Mouse (Mus musculus): ENCODE measurements around the gene H2-Q4. TPM values are rescaled to one million over a fixed set of nuclear protein-coding genes. Genes with fewer than 3 reads are reported as not detected.
"Not testable (repeated sequence)": the region's sequence is repeated elsewhere in the genome, so short reads cannot be mapped to it uniquely, and the experiment has no call there.

H2-Q4 gene
- polyA plus RNA-seq, 1 experiment from 2014 or later: 4.8 TPM

DNA sequence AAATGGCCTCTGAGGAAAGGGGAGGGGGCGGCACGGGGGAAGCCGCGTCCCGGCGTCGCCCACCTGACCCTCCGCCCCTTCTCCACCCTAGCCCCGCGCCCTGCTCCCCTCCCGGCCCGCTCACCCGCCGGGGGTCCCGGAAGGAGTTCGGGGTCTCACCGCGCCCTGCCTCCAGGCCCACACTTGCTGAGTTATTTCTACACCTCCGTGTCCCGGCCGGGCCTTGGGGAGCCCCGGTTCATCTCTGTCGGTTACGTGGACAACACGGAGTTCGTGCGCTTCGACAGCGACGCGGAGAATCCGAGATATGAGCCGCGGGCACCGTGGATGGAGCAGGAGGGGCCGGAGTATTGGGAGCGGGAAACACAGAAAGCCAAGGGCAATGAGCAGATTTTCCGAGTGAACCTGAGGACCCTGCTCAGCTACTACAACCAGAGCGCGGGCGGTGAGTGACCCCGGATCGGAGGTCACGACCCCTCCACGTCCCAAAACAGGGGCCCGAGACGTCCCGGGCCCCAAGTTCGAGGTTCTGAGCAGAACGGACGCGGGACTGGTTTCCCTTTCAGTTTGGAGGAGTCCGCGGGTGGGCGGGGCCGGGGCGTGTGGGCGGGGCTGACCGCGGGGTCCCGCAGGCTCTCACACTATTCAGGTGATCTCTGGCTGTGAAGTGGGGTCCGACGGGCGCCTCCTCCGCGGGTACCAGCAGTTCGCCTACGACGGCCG, 473 bp downstream of the H2-Q4 start:
- in situ Hi-C loops (cut with MboI; ENCODE audit: low pct_unique_long_range_greater_than_20kb): no loop called here
- H3K27me3 ChIP-seq: no peaks in the 10 kb centered on the region
- DNase-seq (ENCODE audit: low read depth, low spot score) (no peak), ATAC-seq (peak; percentile 31)
- TF ChIP-seq CTCF (IDR thresholded peaks at IDR 0.05): no peak
- CTCF ChIA-PET: no interaction called here
- POLR2A ChIA-PET: no interaction called here

DNA sequence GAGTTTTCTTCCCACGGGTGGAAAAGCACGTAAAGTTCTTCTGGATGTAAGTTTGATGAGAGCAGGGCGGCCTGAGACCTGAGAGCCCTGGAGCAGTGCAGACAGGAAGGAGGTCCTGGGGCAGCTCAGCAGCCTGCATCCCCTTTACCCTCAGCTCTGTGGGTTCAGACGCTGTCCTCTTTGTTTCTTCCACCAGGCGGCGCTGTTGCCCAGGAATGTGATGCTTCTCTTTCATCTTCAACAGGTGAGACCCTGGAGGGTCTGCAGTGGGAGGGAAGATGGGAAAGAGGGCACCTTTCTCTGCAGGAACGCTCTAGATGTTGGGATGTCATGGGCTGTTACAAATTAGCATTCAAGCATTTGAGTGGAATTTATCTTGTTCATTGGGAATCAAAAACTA, 10.4 kb downstream of the H2-Q4 start:
- CTCF ChIA-PET; in situ Hi-C loops (cut with MboI; ENCODE audit: low pct_unique_long_range_greater_than_20kb); ATAC-seq; H3K27me3 ChIP-seq; DNase-seq (ENCODE audit: low read depth, low spot score); POLR2A ChIA-PET: not testable (repeated sequence)
- peak; percentile 52 for TF ChIP-seq CTCF (IDR thresholded peaks at IDR 0.05)

DNA sequence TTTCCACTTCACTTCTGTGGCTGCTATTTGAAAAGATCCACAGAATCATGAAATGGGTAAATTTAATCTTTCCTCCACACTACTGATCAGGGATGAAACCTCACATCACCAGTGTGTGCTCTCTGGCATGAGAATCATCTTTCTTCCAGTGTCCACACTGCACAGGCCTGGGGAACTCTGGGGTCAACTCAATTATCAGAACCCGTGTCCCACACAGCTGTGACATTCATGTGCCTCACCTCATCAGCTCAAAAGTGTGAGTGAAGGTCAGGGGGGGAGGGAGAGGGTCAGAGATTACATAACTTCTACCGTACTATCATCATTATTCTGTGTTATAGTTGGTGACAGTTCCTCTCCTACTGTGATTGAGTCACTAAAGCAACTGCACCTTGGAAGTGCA, 13.3 kb downstream of the H2-Q4 start:
- in situ Hi-C loops (cut with MboI; ENCODE audit: low pct_unique_long_range_greater_than_20kb); CTCF ChIA-PET; ATAC-seq; H3K27me3 ChIP-seq; DNase-seq (ENCODE audit: low read depth, low spot score); POLR2A ChIA-PET: not testable (repeated sequence)

DNA sequence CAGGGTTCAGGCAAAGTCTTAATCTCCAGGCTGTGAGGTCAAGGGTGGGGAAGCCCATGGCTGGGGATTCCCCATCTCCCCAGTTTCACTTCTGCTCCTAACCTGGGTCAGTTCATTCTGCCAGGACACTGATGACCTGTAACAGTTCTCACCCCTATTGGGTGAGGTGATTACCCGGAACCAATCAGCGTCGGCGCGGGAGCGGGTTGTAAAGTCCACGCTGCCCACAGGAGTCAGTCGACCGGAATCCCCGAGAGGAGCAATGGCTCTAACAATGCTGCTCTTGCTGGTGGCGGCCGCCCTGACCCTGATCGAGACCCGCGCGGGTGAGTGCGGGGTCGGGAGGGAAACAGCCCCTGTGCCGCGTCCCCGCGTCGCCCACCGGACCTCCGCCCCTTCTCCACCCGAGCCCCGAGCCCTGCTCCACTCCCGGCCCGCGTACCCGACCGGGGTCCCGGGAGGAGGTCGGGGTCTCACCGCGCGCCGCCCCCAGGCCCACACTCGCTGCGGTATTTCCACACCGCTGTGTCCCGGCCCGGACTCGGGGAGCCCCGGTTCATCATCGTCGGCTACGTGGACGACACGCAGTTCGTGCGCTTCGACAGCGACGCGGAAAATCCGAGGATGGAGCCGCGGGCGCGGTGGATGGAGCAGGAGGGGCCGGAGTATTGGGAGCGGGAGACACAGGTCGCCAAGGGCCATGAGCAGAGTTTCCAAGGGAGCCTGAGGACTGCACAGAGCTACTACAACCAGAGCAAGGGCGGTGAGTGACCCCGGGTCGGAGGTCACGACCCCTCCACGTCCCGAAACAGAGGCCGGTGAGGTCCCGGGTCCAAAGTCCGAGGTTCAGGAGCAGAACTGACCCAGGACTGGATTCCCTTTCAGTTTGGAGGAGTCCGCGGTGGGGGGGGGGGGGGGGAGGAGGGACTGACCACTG, 14.7 kb downstream of the H2-Q4 start:
- POLR2A ChIA-PET; H3K27me3 ChIP-seq; CTCF ChIA-PET; in situ Hi-C loops (cut with MboI; ENCODE audit: low pct_unique_long_range_greater_than_20kb); DNase-seq (ENCODE audit: low read depth, low spot score): not testable (repeated sequence)
- ATAC-seq: peak; percentile 77

- ATAC-seq; CTCF ChIA-PET; DNase-seq (ENCODE audit: low read depth, low spot score); in situ Hi-C loops (cut with MboI; ENCODE audit: low pct_unique_long_range_greater_than_20kb); POLR2A ChIA-PET; H3K27me3 ChIP-seq: not testable (repeated sequence)
Measured at GRCm38 (mm10) chr17:35396956-35397355, 17.5 kb downstream of the H2-Q4 start.

DNA sequence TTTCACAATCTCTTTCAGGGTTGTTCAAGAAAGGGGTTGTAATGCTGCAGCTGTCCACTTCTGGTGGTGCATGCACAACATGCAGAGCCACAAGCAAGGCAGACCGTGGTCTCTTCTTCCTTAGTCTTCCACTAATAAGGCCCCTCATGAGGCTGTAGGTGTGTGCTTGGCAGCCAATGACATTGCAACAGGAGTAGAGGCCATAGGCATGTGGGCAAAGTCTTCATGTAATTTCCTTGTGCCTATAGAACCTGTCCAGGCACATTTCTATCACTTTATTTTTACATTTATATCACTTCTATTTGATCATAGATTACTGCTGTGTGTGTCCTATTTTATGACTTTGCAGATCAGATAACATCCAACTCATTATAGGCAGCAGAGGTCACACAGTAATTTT, 33.6 kb downstream of the H2-Q4 start:
- POLR2A ChIA-PET: not testable (repeated sequence)

DNA sequence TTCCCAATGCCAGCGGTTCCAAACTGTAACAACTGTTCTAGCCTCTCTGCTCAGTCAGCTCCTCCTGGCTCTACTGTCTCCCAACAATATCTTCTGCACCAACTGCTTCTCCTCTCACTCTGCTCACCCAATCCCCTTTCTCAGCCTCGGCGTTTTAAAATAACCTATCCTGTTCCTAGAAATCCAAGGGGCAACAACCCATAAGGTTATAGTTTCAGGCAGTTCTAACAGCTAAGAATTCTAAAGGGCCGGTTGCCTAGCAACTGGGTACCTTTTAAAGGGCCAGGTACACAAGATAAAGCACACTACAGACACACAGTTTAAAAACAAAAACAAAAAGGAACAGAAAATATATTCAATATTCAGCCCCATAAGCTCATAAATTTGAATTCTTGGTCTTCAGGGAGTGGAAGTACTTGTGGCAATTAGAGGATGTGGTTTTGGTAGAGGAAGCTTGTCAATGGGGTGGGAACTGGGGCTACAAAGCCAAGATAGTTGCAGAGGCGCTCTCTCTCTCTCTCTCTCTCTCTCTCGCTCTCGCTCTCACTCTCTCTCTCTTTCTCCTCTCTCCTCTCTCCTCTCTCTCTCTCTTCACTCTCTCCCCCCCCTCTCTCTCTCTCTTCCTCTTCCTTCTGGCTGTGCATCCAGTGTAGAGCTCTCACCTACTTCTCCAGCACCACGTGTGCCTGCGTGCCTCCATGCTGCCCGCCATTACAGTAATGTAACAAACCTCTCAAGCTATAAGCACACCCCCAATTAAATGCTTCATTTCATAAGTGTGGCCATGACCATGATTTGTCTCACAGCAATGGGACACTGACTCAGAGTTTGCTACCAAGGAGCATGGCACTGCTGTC, 36.1 kb downstream of the H2-Q4 start:
- CTCF ChIA-PET; ATAC-seq; H3K27me3 ChIP-seq; in situ Hi-C loops (cut with MboI; ENCODE audit: low pct_unique_long_range_greater_than_20kb); DNase-seq (ENCODE audit: low read depth, low spot score); POLR2A ChIA-PET: not testable (repeated sequence)

More for the DNA sequence above, 33.6 kb downstream of the H2-Q4 start:
- ATAC-seq; CTCF ChIA-PET; in situ Hi-C loops (cut with MboI; ENCODE audit: low pct_unique_long_range_greater_than_20kb); DNase-seq (ENCODE audit: low read depth, low spot score); H3K27me3 ChIP-seq: not testable (repeated sequence)

GRCm38 (mm10) chr17:35418772-35419171, 39.4 kb downstream of the H2-Q4 start:
- CTCF ChIA-PET: no interaction called here
- in situ Hi-C loops (cut with MboI; ENCODE audit: low pct_unique_long_range_greater_than_20kb): no loop called here

DNA sequence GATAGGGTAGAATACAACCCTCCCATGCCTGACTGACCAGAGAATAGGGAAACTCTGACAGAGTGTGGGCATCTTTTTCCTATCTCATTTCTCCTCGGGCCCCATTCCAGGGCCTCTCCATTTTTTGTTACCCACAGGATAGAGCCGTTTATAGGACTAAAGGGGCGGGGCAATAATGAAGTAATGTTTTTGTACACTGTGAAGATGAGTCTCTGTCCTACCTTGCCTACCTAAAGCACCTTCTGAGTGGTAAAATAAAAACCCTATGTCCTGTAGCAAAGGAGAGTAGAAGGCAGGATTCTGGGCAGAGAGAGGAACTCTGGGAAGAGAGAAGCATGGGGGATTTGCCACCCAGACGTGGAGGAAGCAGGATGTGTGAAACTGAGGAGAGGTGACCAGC, 40.1 kb downstream of the H2-Q4 start:
- H3K27me3 ChIP-seq; CTCF ChIA-PET; ATAC-seq; DNase-seq (ENCODE audit: low read depth, low spot score); in situ Hi-C loops (cut with MboI; ENCODE audit: low pct_unique_long_range_greater_than_20kb); POLR2A ChIA-PET: not testable (repeated sequence)

More at GRCm38 (mm10) chr17:35418772-35419171, 39.4 kb downstream of the H2-Q4 start:
- DNase-seq (ENCODE audit: low read depth, low spot score) (no peak), ATAC-seq (no peak)
- peaks cover 3% of the 10 kb centered on the region for H3K27me3 ChIP-seq
- no peak for TF ChIP-seq CTCF (IDR thresholded peaks at IDR 0.05)
- POLR2A ChIA-PET: no interaction called here

GRCm38 (mm10) chr17:35420206-35420810, 40.9 kb downstream of the H2-Q4 start:
- H3K27me3 ChIP-seq; ATAC-seq; in situ Hi-C loops (cut with MboI; ENCODE audit: low pct_unique_long_range_greater_than_20kb); CTCF ChIA-PET; POLR2A ChIA-PET; DNase-seq (ENCODE audit: low read depth, low spot score): not testable (repeated sequence)

DNA sequence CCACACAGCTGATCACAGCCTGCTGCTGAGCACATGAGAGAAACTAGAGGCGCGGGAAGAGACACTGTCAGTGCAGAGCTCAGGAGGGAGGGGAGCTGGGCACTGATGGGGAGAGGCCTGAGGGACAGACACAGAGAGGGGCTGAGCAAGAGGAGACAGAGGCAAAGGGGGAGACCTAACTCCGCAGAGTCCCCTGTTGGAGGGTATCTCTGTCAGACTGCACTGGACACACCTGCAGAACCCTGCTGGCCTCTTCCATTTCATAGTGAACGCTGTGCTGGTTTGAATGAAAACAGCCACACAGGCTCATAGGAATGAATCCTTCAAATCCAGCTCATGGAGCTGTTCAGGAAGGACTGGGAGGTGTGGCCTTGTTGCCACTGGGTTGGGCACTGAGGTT, 41.9 kb downstream of the H2-Q4 start:
- ATAC-seq; in situ Hi-C loops (cut with MboI; ENCODE audit: low pct_unique_long_range_greater_than_20kb): not testable (repeated sequence)
- POLR2A ChIA-PET: interaction anchor here (0.6 kb wide), 1 partner anchor 505 kb away, joined by 6 read pairs; no protein-coding TSS in a partner anchor

GRCm38 (mm10) chr17:35422360-35422759, 42.9 kb downstream of the H2-Q4 start:
- in situ Hi-C loops (cut with MboI; ENCODE audit: low pct_unique_long_range_greater_than_20kb); CTCF ChIA-PET; ATAC-seq; H3K27me3 ChIP-seq; POLR2A ChIA-PET; DNase-seq (ENCODE audit: low read depth, low spot score): not testable (repeated sequence)

More for the DNA sequence above, 41.9 kb downstream of the H2-Q4 start:
- CTCF ChIA-PET; H3K27me3 ChIP-seq; DNase-seq (ENCODE audit: low read depth, low spot score): not testable (repeated sequence)

DNA sequence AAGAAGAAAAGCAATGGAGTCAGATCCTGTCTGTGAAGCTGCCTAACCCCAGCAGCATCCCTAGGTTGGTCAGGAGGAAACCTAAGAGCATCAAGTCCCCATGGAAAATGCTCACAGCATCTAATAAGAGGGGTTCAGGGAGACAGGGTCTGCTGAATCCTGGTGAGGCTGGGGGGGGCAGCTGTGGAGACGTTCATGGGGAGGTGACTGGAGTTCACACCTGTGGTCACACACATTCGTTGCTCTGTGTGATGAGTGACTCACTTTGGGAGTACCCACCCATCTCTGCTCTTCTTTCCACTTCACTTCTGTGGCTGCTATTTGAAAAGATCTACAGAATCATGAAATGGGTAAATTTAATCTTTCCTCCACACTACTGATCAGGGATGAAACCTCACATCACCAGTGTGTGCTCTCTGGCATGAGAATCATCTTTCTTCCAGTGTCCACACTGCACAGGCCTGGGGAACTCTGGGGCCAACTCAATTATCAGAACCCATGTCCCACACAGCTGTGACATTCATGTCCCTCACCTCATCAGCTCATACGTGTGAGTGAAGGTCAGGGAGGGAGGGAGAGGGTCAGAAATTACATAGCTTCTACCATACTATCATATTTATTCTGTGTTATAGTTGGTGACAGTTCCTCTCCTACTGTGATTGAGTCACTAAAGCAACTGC, 43.9 kb downstream of the H2-Q4 start:
- POLR2A ChIA-PET; in situ Hi-C loops (cut with MboI; ENCODE audit: low pct_unique_long_range_greater_than_20kb); DNase-seq (ENCODE audit: low read depth, low spot score); CTCF ChIA-PET; H3K27me3 ChIP-seq; ATAC-seq: not testable (repeated sequence)

DNA sequence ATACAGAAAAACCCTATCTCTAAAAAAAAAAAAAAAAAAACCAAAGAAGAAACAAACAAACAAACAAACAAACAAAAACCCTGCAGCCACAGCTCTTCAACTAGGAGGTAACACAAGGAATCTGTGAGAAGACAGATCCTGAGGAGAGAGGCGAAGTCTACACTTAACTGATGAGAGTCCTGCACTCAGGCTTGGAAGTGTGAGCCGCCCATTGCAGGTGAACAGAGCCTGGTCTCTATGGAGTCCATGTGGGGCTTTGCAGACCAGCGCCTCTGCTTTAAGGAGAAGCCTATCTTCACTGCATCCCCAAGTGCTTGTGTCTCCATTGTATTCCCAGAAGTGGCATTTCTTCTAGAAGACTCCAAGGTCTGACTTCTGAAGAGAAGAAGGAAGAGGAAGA, 44.7 kb downstream of the H2-Q4 start:
- POLR2A ChIA-PET; ATAC-seq; CTCF ChIA-PET; DNase-seq (ENCODE audit: low read depth, low spot score); in situ Hi-C loops (cut with MboI; ENCODE audit: low pct_unique_long_range_greater_than_20kb); H3K27me3 ChIP-seq: not testable (repeated sequence)

Data from Patski (cell line).